Mouse (Mus musculus) mouse embryonic stem cell (cell line): Measurements from ENCODE around the gene Hydin.
"Not testable (repeated sequence)": the region's sequence is repeated elsewhere in the genome, so short reads cannot be mapped to it uniquely, and the experiment has no call there.

Experiments
- in situ Hi-C, 2 experiments: fragments of 300-500 bp; cut with MboI; formaldehyde crosslinking; loops; 1 replicate in 1 of 2; 3 replicates in 1 of 2; pipeline ENCODE4 v1.14.3; 2019 to 2020; ENCODE audit warnings: low sequenced_read_pairs in 2 of 2, low pct_unique_long_range_greater_than_20kb in 1 of 2, mixed read lengths in 1 of 2; ENCODE audit not compliant: unreplicated experiment in 1 of 2

Gene Hydin

DNA sequence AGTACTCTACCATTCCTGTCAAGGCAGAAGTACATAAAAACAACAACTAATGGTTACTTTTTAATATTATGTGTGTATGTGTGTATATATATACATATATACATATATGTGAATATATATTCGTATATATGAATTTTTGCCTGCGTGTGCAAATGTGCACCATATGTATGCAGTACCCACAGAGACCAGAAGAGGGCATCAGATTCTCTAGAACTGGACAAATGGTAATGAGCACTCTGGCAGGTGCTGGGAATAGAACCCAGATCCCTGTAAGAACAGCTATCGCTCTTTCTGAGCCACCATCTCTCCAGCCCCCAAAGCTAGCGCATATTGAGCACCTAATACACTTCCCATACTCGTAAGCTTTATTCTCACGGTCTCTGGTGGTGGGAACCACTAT is 220.9 kb downstream of the Hydin start:
- in situ Hi-C loops, result no loop called here

DNA sequence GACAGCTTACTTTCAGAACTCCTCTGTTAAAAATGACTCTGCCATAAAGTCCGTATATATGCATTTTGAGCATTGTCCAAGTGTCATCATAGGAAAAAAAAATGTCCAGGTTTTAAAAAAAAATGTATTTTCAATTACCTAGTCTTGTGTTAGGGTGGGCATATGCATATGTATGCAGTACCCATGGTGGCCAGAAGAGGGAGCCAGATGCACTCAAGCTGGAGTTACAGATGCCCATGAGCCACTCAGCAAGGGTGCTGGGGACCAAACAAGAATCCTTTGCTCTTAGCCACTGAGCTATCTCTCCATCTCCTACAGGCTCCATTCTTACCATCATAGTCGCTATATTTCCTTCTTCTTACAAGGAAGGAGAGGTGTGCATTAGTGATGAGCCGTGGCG is 222.6 kb downstream of the Hydin start:
- in situ Hi-C loops, result no loop called here

DNA sequence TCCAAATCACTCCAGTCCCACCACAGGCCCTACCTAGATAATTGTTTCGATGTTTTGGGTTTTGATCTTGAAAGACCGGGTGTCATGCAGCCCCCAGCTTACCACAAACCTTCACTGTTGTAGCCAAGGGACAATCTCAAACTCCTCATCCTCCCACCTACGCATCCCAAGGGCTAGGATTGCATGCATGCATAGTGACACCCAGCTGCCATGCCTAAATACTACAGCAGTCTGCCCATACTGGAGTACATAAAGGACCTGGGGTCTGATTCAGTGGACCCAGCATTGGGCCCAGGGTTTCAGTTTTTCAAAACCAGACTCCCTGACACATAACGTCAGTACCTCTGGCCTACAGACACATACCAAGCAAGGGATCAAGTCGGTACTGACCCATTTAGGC is 224.3 kb downstream of the Hydin start:
- in situ Hi-C loops, result loop anchor here (5.0 to 10.0 kb wide), 2 partner anchors 56 to 124 kb away; partner anchors contain the start of gene Vac14 (in 1 of the 2)

DNA sequence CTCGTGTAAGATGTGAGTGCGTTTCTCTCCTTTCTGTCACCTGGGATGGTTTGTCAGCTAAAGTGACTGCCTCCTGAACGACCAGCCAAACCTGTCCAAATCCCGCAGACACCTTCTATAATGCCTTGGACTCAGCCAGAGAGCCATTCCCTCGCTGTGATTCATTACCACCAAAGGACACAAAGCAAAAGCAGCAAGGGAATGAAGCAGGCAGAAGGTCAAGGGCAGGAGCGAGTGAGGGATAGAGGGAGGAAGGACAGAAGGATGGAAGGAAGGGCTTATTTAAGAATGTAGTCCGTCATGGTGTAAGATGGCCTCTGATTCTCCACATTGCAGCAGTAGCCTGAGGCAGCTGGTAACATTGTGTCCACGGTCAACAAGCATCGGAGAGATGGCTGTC is 229.5 kb downstream of the Hydin start:
- in situ Hi-C loops, result loop anchor here in 1 of 2 experiments (10.0 kb wide), 1 partner anchor 119 kb away; the partner anchor contains the start of gene Vac14

DNA sequence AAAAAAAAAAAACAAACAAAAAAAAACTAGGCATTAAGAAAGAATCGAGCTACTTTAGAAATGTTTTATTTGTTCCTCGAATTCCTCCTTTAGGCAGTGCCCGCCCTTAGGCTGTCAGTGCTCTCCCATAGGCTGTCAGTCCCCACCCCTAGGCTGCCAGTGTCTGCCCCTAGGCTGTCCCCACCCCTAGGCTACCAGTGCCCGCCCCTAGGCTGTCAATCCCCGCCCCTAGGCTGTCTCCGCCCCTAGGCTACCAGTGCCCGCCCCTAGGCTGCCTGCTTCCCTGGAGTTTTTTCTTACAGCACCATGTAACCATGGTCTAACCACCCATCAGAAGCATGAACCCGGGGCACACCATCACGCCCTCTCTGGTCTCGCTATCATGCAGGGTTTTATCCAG is 233.5 kb downstream of the Hydin start:
- in situ Hi-C loops, result no loop called here

DNA sequence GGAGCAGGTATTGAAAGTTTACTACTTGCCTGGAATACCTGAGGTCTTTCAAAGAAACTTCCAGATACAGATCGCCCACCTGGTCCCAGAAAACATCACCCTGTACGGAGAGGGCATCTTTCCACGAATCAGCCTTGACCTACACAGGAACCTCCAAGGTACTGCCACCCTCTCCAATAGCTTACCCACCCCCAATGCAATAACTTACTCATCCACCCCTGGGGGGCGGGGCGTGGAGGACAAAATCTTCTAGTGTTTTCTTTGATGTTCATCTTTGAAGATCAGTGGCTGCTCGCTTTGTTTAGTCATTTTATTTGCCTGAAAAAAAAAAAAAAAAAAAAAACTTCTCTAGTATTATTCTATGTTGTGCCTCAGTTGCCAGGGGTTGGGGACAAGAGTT is 233.9 kb downstream of the Hydin start:
- in situ Hi-C loops, result no loop called here

DNA sequence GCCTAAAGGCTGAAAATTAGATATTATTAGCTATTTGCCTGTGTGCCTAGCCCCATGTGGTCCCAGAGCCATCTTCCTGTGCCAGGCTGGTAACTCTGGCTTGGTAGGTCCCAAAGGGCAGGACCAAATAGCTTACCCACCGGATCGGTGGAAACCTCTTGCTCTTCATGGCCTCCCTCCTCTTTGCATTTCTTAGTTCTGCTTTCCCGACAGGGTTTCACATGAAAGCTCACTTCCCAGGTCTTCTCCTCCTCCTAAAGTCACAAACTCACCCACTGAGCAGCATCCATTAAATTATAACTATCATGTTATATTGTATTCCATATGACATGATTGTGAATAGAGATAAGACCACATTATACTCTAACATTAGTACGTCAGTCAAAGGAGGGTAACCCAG is 234.6 kb downstream of the Hydin start:
- in situ Hi-C loops, result no loop called here

DNA sequence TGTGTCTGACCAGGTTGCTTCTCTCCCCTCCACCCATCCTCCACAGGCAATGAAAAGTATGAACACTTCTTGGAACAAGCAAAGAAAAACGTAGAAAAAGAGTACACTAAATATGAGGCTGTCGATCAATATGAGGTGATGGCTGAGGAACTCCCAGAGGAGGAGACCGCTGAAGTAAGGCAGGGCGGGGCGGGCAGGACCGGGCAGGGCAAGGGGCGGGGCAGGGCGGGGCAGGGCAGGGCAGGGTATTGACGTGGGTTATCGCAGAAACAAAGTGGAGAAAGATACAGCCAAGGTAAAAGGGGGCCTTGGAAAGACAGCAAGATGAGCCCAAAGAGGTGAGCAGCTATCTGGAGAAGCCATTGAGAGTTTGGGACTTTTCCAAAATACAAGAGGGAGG is 236.1 kb downstream of the Hydin start:
- in situ Hi-C loops, result no loop called here

DNA sequence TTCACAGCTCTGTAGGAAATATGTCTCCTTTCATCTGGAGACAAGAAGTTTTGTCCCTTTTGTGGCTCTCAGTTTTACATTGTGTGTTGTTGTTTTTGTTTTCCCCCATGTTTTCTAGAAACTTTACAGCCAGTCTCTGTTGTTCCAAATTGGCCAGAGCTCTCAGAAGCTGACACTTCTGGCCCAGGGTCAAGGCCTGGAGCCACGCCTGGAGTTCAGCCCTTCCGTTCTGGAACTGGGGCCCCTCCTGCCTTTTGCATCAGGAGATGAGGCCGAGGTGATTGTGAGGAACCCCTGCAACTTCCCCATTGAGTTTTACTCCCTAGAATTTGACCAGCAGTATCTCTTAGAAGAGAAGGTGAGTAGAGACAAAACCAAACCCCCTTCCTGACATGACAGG is 242.0 kb downstream of the Hydin start:
- in situ Hi-C loops, result no loop called here

DNA sequence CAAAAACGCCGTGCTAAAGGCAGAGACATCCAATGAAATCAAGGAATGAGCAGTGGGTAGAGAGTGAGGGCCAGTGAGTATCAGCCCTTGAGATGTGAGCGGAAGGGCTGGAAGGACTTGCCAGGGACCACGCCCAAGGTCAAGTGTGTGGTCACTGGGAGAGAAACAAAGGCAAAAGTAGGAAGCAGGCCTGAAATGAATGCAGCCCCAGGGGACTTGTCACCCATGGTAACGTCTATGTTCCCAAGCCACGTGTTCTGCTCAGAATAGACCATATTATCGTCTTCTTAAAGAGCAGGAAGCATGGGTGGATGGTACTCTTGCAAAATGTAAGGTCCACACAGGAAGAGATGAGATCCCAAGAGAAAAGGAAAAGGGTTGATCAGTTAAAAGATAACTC is 253.0 kb downstream of the Hydin start:
- in situ Hi-C loops, result no loop called here

DNA sequence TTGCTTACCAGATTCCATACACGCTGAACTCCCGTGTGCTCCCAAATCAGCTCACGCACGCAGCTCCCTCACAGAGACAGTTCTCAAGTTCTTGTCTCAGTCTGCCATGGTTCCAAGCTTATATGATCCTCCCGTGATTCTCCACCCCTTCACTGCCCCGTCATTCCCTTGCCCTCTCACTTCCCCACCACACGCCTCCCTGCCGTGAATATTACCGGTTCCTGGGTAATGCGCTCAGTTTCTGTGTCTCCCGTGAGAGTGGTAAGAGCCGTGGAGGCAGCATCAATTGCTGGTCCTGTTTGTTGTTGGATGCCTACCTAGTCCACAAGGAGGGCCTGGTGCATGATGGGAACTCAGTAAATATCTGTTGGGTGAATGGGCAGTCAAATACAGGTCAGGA is 255.1 kb downstream of the Hydin start:
- in situ Hi-C loops, result no loop called here

DNA sequence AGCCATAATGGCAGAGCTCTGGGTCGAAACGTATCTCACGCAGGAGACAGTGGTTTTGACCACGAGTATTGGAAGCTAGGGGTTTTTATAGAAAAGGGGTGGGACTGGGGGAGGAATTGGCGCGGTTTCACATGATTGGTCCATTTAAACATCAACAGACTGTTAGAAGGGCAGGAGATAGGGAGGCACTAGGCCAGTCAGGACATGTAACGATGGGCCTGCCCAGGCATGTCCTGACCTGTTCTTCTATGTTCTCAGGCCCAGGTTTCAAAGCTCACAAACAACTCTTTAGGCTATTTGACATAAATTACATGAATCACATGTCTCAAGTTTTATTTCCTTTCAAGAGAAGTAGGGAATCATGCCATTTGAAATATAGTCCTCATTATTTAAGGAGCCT is 255.7 kb downstream of the Hydin start:
- in situ Hi-C loops, result not testable (repeated sequence)

DNA sequence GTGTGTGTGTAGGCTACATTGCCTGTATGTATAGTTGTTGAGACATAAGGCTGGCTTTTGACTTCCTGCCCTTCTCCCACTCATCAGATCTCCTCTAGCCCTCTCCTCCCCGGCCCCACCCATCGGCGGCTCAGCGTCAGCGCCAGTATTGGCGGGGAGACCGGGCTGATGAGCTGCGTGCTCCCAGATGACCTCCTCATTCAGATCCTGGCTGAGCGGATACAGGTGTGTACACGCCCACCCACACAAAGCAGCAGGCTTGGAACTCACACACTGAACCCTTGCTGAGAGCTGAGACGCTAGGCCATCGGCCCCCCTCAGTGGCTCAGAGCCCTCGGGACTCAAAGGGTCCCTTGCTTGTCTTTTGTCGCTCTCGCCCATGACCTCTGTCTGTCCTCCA is 256.2 kb downstream of the Hydin start:
- in situ Hi-C loops, result no loop called here

DNA sequence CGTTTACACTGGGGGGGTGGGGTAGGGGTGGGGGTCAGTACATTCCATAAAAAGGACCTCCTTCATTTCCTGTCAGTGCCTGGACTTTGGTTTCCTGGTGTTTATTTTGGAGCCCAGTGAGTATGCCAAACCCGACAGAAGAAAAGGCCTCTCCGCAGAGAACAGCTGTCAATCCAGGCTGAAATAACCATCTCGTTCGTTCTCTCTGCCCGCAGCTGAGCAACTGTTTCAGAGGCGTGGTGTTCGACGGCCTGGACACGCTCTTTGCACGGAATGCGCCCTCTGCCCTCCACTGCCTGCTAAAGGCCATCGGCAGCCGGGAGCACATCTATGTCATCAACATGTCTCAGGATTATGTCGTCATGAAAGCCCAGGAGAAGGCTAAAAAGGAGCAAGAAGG is 258.5 kb downstream of the Hydin start:
- in situ Hi-C loops, result no loop called here

DNA sequence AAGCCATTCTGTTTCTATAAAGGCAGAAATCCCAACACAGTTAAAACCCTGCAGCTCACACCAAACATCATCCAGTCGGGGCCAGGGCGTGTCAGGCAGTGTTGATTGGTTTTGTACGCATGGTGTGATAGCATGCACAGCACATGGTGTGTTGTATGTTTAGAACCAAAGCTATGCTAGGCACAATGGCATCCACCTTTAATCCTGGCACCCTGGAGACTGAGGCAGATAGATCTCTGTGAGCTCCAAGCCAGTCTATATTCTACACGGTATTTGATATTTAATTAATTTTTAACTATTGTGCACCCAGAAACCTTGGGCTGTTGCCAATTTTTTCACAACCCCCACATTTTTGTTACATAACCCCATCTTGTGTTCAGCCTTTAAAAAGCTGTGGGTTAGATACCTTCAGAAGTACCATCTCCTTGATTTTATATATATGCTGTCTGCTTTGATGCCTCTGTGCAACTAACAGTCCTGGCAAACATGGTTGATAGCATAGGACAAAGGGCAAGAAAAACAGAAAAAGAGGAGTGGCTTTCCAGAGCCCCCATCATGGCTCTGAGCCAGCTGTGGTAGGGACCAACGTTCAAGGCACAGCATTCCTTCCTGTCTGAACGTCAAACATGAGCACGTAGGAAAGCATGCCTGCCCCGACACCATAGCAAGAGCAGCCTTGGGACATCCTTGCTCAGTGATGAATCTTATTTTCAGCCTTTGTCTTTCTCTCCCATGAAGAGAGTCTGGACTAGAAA is 263.4 kb downstream of the Hydin start:
- in situ Hi-C loops, result no loop called here

DNA sequence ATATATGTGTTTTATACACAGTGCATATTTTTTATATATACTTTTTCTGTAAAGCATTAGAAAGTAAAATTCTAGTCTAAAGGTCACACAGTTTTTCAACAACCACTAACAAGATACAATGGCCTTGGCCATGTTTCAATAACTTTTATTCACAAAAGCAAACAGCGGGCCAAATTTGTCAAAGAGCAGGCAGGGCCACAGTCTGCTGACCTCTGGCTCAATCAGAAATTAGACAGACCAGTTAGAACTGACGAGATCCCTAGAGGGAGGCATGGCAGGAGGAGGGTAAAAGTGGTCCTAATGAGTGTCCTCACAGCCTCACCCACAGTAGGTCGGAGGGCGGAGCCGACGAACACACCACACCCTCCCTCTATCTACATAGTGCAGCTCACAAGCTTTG is 267.0 kb downstream of the Hydin start:
- in situ Hi-C loops, result no loop called here

DNA sequence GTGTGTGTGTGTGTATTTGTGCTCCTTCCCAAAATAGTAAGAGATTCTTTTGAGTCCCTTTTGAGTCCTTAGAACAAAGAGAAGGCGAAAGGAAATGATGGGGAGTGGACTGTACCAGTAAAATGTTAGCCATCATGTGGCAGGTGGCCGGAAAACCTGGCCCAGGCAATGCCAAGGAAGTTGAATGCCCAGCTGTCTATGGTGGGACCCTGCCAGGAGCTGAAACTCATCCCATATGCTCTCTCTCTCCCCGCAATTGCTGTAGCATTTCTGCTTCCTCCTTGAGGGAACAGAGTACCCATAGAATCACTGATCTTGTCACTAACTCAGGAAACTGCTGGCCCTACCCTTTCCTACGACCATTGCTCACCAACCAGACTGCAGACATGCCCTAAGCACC is 271.1 kb downstream of the Hydin start:
- in situ Hi-C loops, result no loop called here

DNA sequence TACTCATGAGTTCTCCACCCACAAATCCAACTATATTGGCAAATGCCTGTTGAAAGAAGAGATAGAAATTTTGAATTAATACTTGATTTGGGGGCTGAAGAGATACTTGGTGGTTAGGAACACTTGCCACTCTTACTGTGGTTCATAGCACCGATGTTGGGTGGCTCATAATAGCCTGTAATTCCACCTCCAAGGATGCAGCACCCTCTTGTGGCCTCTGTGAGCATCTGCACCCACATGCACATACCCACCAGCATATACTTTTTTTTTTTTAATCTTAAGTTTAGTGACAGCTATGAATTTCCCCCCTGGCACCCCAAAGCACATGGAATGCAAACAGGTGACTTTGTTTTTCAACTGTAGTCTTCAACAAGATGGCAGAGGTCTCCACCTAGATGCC is 283.6 kb downstream of the Hydin start:
- in situ Hi-C loops, result no loop called here

DNA sequence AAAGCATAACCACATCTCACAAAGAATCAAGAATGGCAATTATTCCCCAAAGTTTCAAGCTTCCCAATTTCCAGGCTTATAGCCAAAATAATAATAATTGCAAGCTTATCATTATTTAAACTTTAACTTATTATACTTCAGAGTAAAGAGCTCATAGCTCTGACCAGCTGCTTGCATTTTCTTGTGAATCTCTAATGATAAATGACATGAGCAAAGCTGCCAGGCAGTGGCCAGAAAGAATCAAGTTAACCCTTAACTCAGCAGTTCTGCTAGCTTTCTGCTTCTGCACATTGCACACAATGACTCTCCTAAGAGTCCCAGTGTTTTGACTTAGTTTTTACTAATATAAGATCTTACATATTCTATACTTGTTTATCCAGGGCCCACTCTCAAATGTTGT is 285.3 kb downstream of the Hydin start:
- in situ Hi-C loops, result not testable (repeated sequence)

DNA sequence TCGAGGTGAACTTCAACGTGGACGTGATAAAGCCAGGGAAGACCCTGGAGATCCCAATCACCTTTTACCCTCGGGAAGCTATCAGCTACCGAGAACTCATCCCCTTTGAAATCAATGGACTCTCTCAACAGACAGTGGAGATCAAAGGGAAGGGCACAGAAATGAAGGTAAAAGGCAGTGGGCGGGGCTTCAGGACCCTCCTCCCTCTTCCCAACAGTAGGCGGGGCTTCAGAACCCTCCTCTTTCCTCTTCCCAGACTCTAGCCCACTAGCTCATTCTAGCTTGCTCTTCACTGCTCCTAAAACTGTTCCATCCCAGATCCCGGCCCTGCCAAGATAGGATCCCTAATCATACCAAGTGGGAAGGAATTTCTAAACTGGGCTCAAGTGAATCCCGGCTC is 325.9 kb downstream of the Hydin start:
- in situ Hi-C loops, result no loop called here

DNA sequence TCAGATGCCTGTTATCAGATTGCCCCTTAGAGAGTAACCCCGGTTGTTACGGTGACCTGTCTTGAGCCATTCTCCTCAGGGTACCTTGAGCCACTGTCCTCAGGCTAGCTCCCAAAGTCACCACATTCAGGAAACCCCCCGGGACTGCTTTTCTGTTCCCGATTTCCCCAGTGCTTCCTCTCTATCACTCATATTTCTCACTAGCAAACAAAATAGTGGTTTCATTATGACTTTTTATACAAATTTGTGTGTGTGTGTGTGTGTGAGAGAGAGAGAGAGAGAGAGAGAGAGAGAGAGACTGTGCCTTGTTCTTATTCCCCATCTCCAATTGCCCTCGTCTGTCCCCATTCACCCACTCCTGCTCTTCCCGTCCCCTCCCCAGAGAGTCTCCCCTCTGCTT is 327.4 kb downstream of the Hydin start:
- in situ Hi-C loops, result no loop called here
